Mouse (Mus musculus) cerebellum, postnatal 14 days (tissue): Measurements from ENCODE around the gene Chpf.
A peak's percentile ranks its signal among the peaks of the same experiment; 100 is the strongest.

Experiments
- DNase-seq, 2 experiments: peaks; one replicate each; pipeline ENCODE4 v3.0.0; 2021; ENCODE audit warnings: mixed read lengths in 2 of 2

Chpf gene

DNA sequence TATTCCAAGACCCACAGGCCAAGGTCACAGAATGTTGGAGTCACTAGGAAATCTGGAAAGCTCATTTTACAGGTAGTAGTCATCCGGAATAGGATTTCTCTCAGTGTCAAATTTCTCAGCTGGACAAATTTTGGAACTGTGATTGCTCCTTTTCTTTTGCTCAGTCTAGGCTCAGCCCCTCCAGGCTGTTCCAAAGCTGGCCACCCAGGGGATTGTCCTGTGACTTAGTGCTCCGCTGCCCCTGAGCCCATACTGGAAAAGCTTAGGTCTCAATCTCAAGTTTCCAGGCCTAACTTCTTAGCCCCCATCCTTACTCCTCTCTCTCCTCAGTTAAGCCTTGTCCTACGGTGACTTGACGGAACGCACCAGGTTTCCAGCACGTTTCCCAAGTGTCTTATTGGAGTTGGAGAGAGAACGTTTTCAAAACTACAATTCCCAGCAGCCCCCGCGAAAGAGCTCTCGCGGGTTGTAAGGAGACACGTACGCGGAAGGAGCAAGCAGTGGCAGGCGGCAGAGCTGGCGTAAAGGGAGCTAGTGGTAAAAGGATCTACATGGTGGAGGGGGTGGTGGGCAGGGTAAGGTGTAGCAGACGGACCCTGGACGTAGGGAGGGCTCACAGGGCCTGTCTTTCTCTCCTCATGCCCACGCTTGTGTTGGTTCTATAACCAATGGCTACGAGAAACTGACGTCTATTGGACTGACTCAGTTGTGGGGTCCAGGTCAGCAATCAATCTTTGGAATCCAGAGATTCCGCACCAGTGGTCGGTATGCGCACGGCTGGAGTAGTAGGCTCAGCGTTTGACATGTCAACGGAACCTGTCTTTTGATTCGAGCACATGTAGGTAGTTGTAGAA lies 43.4 kb downstream of the Chpf start, which contains the start of gene Gmppa:
Gene Gmppa (plus strand): TSS at position 456 of the 854 bp plus-strand sequence.
- peak; percentile 84 to 87 for DNase-seq

DNA sequence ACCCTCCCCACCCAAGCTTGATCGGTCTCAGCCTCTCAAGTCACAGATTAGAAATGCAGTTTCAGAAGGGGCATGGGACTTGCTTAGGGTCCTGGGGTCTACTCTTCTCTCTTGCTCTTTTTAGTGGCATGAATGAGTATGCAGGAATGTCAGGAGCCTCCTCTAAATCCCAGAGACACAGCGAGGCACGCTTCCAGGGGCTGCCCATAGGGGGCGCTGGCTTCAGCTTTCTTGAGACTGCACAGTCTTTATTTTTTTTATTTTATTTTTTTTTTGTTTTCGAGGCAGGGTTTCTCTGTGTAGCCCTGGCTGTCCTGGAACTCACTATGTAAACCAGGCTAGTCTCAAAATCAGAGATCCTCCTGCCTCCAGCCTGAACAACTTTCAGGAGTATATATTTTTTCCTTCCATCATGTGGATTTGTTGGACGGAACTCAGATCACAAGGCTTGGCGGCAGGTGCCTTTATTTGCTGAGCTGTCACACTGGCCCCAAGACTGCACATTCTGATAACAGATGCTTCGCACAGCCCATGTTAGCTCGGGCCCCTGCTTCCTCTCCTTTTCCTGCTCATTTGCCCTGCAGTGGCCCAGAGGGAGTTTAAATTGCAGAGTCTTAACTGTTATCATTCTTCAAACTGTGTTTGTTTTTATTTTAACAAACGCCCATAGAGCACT lies 53.2 kb downstream of the Chpf start:
- peak; percentile 76 to 85 for DNase-seq
